Mouse (Mus musculus) megakaryocyte progenitor cell, adult 5-6 weeks (primary cell): ENCODE data around the gene Mblac1. TPM values are rescaled to one million over a fixed set of nuclear protein-coding genes. Genes with fewer than 3 reads are reported as not detected.
"Not testable (repeated sequence)": the region's sequence is repeated elsewhere in the genome, so short reads cannot be mapped to it uniquely, and the experiment has no call there.

Experiments used
- ATAC-seq: replicated peaks from 2 replicates; pipeline ENCODE4 v1.8.0; 2016; ENCODE audit warnings: mild to moderate bottlenecking, moderate TSS enrichment, inconsistent platforms; ENCODE audit not compliant: poor library complexity
- total RNA-seq, 2 experiments: library from RNA; stranded (forward) in 1 of 2; stranded (reverse) in 1 of 2; fragments of 157-497, 149-512 nt in 1 of 2; fragments of 200-1000 nt in 1 of 2; gene quantifications; 2 replicates each; pipeline versions ENCODE4 v1.2.3 to v1.2.4; 2015 to 2017

The Mblac1 gene
- total RNA-seq, 2 experiments from 2014 or later = 6.9 to 10.0 TPM

- no peak for ATAC-seq
Observed at GRCm38 (mm10) chr5:138207873-138208272, 13.8 kb downstream of the Mblac1 start.

- ATAC-seq = not testable (repeated sequence)
Observed at GRCm38 (mm10) chr5:138216632-138217031, 22.5 kb downstream of the Mblac1 start.

- no peak for ATAC-seq
Observed at GRCm38 (mm10) chr5:138219864-138220263, 25.8 kb downstream of the Mblac1 start.

- ATAC-seq = peak; percentile 92
Observed at GRCm38 (mm10) chr5:138222111-138222510, 28.0 kb downstream of the Mblac1 start.

- no peak for ATAC-seq
Observed at GRCm38 (mm10) chr5:138223287-138223686, 29.2 kb downstream of the Mblac1 start.

GRCm38 (mm10) chr5:138225700-138226099, 31.6 kb downstream of the Mblac1 start, which contains the start of gene Nxpe5:
Gene Nxpe5, plus strand, starts transcription at chr5:138225898.
- ATAC-seq = no peak

- ATAC-seq = peak; percentile 32; the same call in 1 of the 2 replicates
Observed at GRCm38 (mm10) chr5:138226491-138226890, 32.4 kb downstream of the Mblac1 start.

DNA sequence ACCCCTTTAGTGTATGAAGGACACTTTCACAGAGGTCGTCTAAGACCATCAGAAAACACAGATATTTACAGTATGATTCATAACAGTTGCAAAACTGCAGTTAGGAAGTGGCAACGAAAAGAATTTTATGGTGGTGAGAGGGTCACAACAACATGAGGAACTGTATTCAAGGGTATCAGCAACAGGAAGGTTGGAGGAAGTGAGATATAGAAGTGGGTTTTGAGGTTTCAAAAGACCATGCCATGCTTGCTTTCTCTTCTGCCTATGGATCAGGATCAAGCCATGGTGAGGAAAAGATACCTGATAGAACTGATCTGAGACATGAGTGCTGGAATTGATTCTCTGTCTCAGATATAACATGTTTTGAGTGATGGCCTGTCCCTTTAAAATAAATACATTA, 33.3 kb downstream of the Mblac1 start:
- peak; percentile 86 for ATAC-seq

DNA sequence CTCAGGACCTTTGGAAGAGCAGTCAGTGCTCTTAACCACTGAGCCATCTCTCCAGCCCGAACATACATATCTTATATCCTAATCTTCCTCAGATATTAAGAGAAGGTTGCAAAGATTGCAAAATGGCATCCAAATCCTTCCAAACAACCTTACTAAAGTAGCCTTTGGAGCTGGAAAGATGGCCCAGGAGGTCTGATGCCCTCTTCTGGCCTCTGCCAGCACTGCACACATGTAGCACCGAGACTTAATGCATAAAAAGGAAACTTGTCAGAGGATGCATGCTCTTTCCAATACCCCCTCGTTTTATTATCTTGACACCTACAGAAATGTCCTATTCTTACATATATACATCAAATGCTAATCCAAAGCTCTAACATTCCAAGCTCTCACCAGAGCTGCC, 33.9 kb downstream of the Mblac1 start:
- peak; percentile 60 for ATAC-seq

GRCm38 (mm10) chr5:138229511-138229910, 35.4 kb downstream of the Mblac1 start:
- ATAC-seq = peak; percentile 23; the same call in 1 of the 2 replicates

DNA sequence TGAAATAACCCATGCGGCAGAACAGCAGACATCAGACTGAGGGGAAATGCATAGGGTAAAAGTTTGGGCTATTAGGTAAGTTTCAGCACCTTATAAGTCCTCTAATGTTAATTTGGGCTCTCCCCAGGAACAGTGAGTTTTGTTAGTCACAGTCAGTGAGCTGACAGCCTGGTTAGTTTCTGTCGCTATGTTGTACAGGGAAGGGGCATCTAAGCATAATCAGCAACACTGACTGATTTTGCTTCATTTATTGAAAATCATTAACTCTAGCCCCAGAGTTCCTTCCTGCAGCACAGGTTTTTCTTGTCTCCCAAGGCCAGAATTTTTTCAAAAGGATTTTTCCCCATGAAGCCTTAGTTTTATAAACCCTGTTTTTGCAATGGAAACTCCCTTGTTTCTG, 39.7 kb downstream of the Mblac1 start:
- ATAC-seq = no peak

GRCm38 (mm10) chr5:138234224-138234623, 40.1 kb downstream of the Mblac1 start:
- ATAC-seq = no peak

- ATAC-seq = no peak
Observed at GRCm38 (mm10) chr5:138241511-138241910, 47.4 kb downstream of the Mblac1 start.

Other genes with a start within 250 kb of the Mblac1 start
- gene Gjc3, start 231.2 kb upstream of the Mblac1 start, total RNA-seq (2015) = not detected in 2 replicates
- not detected in 2 replicates for gene Gjc3, start 231.2 kb upstream of the Mblac1 start, total RNA-seq (2017)
- not detected in 2 replicates for gene Azgp1, start 212.8 kb upstream of the Mblac1 start, total RNA-seq (2015)
- gene Azgp1, start 212.8 kb upstream of the Mblac1 start, total RNA-seq (2017) = not detected in 2 replicates
- gene Smok3a, start 173.1 kb upstream of the Mblac1 start, total RNA-seq (2015) = not detected in 2 replicates
- not detected in 2 replicates for gene Smok3a, start 173.1 kb upstream of the Mblac1 start, total RNA-seq (2017)
- gene Smok3b, start 172.9 kb upstream of the Mblac1 start, total RNA-seq (2015) = not detected in 2 replicates
- gene Smok3b, start 172.9 kb upstream of the Mblac1 start, total RNA-seq (2017) = not detected in 2 replicates
- gene Smok3c, start 141.1 kb upstream of the Mblac1 start, total RNA-seq (2015) = not detected in 2 replicates
- not detected in 2 replicates for gene Smok3c, start 141.1 kb upstream of the Mblac1 start, total RNA-seq (2017)
- 26.0 and 30.1 TPM in 2 replicates for gene Zkscan1, start 109.2 kb upstream of the Mblac1 start, total RNA-seq (2015)
- 19.9 and 25.2 TPM in 2 replicates for gene Zkscan1, start 109.2 kb upstream of the Mblac1 start, total RNA-seq (2017)
- 13.9 and 14.0 TPM in 2 replicates for gene Zscan21, start 77.4 kb upstream of the Mblac1 start, total RNA-seq (2015)
- gene Zscan21, start 77.4 kb upstream of the Mblac1 start, total RNA-seq (2017) = 11.8 and 12.5 TPM in 2 replicates
- gene Zfp113, start 38.6 kb upstream of the Mblac1 start, total RNA-seq (2015) = 6.5 and 7.5 TPM in 2 replicates
- 7.8 and 8.0 TPM in 2 replicates for gene Zfp113, start 38.6 kb upstream of the Mblac1 start, total RNA-seq (2017)
- 161 and 164 TPM in 2 replicates for gene Cops6, start 33.2 kb upstream of the Mblac1 start, total RNA-seq (2015)
- gene Cops6, start 33.2 kb upstream of the Mblac1 start, total RNA-seq (2017) = 54.4 and 55.6 TPM in 2 replicates
- 14.3 and 15.9 TPM in 2 replicates for gene Ap4m1, start 22.3 kb upstream of the Mblac1 start, total RNA-seq (2015)
- gene Ap4m1, start 22.3 kb upstream of the Mblac1 start, total RNA-seq (2017) = 34.1 and 36.9 TPM in 2 replicates
- 239 and 250 TPM in 2 replicates for gene Mcm7, start 21.9 kb upstream of the Mblac1 start, total RNA-seq (2015)
- 395 and 444 TPM in 2 replicates for gene Mcm7, start 21.9 kb upstream of the Mblac1 start, total RNA-seq (2017)
- gene Taf6, start 6.9 kb upstream of the Mblac1 start, total RNA-seq (2015) = 23.2 and 29.5 TPM in 2 replicates
- gene Taf6, start 6.9 kb upstream of the Mblac1 start, total RNA-seq (2017) = 34.0 and 43.8 TPM in 2 replicates
- gene Cnpy4, start 6.8 kb upstream of the Mblac1 start, total RNA-seq (2015) = 28.7 and 30.1 TPM in 2 replicates
- gene Cnpy4, start 6.8 kb upstream of the Mblac1 start, total RNA-seq (2017) = 45.8 and 59.3 TPM in 2 replicates
- 0.94 and 2.0 TPM in 2 replicates for gene Nxpe5, start 31.6 kb downstream of the Mblac1 start, total RNA-seq (2015)
- 1.9 and 2.2 TPM in 2 replicates for gene Nxpe5, start 31.6 kb downstream of the Mblac1 start, total RNA-seq (2017)
- gene Lamtor4, start 61.2 kb downstream of the Mblac1 start, total RNA-seq (2015) = 123 and 127 TPM in 2 replicates
- gene Lamtor4, start 61.2 kb downstream of the Mblac1 start, total RNA-seq (2017) = 69.9 and 101 TPM in 2 replicates
- 35.7 and 44.1 TPM in 2 replicates for gene BC037034, start 69.7 kb downstream of the Mblac1 start, total RNA-seq (2015)
- 44.1 and 46.7 TPM in 2 replicates for gene BC037034, start 69.7 kb downstream of the Mblac1 start, total RNA-seq (2017)
- not detected in 2 replicates for gene Gal3st4, start 78.5 kb downstream of the Mblac1 start, total RNA-seq (2015)
- gene Gal3st4, start 78.5 kb downstream of the Mblac1 start, total RNA-seq (2017) = 0.12 and 0.30 TPM in 2 replicates
- gene Gm43720, start 85.6 kb downstream of the Mblac1 start, total RNA-seq (2015) = not detected in 2 replicates
- gene Gm43720, start 85.6 kb downstream of the Mblac1 start, total RNA-seq (2017) = not detected in 2 replicates
- gene Gpc2, start 85.7 kb downstream of the Mblac1 start, total RNA-seq (2015) = 1.2 and 2.0 TPM in 2 replicates
- 3.2 and 3.9 TPM in 2 replicates for gene Gpc2, start 85.7 kb downstream of the Mblac1 start, total RNA-seq (2017)
- gene Stag3, start 85.9 kb downstream of the Mblac1 start, total RNA-seq (2015) = 15.7 and 20.2 TPM in 2 replicates
- 9.3 and 22.2 TPM in 2 replicates for gene Stag3, start 85.9 kb downstream of the Mblac1 start, total RNA-seq (2017)
- 0.54 TPM in 1 of 2 replicates, not detected in the other for gene Pvrig, start 147.6 kb downstream of the Mblac1 start, total RNA-seq (2015)
- gene Pvrig, start 147.6 kb downstream of the Mblac1 start, total RNA-seq (2017) = 0.17 and 0.34 TPM in 2 replicates
- gene Zfp157, start 247.2 kb downstream of the Mblac1 start, total RNA-seq (2015) = 11.5 and 16.9 TPM in 2 replicates
- 10.8 and 16.1 TPM in 2 replicates for gene Zfp157, start 247.2 kb downstream of the Mblac1 start, total RNA-seq (2017)